Mouse (Mus musculus) spleen, adult 2 months (tissue): ENCODE measurements at regions not wholly inside any gene's neighbourhood (a gene's known extent, or its start where the extent isn't known, plus 50 kb on each side); places are given as distances from the start of the nearest gene placed in this dataset.

Experiments
- DNase-seq, 2 experiments: peaks; one replicate each; pipeline versions ENCODE4 v3.0.0 to v3.0.0-alpha.2; 2012 to 2021; ENCODE audit warnings: low spot score in 2 of 2, low read depth in 1 of 2
- H3K27ac ChIP-seq: fragments of 200-500 bp; 2 replicates; pipeline ENCODE4 v1.5.1; 2012; ENCODE audit warnings: low read length, inconsistent platforms; ENCODE audit not compliant: insufficient read depth
- H3K27me3 ChIP-seq: fragments of 200-500 bp; 2 replicates; pipeline ENCODE4 v1.6.1; 2012; ENCODE audit warnings: mild to moderate bottlenecking, moderate library complexity, low read length, inconsistent platforms; ENCODE audit not compliant: control insufficient read depth, insufficient read depth
- H3K36me3 ChIP-seq: fragments of 200-500 bp; 2 replicates; pipeline ENCODE4 v1.6.1; 2012; ENCODE audit warnings: mild to moderate bottlenecking, low read length, inconsistent platforms; ENCODE audit not compliant: control insufficient read depth, insufficient read depth
- H3K4me1 ChIP-seq: fragments of 200-500 bp; 2 replicates; pipeline ENCODE4 v1.6.1; 2011; ENCODE audit warnings: inconsistent platforms; ENCODE audit not compliant: control insufficient read depth, insufficient read depth, insufficient read length
- H3K4me3 ChIP-seq: fragments of 200-500 bp; 2 replicates; pipeline ENCODE4 v1.5.1; 2011; ENCODE audit warnings: mild to moderate bottlenecking, inconsistent platforms; ENCODE audit not compliant: insufficient read depth, insufficient read length; ENCODE audit errors: extremely low read depth
- CTCF ChIP-seq: fragments of 200-500 bp; IDR thresholded peaks from 2 replicates; pipeline ENCODE4 v1.5.1; 2011; ENCODE audit warnings: mild to moderate bottlenecking, inconsistent platforms; ENCODE audit not compliant: insufficient read depth, insufficient read length, insufficient replicate concordance; ENCODE audit errors: extremely low read depth
- POLR2A ChIP-seq: fragments of 200-500 bp; IDR thresholded peaks from 2 replicates; pipeline ENCODE4 v1.6.1; 2011; ENCODE audit warnings: low read depth, low read length, inconsistent platforms
- WGBS: fragments of 180-500 bp; shearing (Covaris S2); methylation state at CpG from one replicate; pipeline ENCODE4 v1.1.7; 2018; 5-methylcytosine and 5-hydroxymethylcytosine counted together

DNA sequence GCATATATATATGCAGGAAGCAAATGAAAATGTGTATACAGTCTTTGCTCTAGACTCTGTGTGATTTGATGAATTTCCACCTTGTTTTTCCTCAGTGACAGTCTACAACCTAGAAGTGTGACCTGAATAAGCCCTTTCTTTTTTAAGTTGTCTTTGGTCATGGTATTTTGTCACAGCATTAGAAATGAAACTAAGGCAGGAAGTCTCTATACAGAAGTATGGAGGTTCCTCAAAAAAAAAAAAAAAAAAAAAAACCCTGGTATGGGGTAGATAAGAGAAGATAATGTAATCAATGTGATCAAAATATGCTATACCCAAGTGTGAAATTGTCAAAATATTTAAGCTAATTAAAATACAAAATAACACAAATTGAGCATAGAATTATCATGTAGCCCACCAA lies 104.4 kb downstream of the 1190002N15Rik start:
- Histone ChIP-seq H3K4me1 (peaks cover 14% of the 10 kb centered on the region; the same call in 1 of the 2 replicates), H3K4me3 (no peak overlapping the region), H3K27me3 (no peaks in the 10 kb centered on the region), H3K27ac (no peak overlapping the region), H3K36me3 (no peaks in the 10 kb centered on the region)
- no peak for TF ChIP-seq POLR2A
- TF ChIP-seq CTCF, result no peak
- DNase-seq, result peak in 1 of 2 experiments; percentile 17

DNA sequence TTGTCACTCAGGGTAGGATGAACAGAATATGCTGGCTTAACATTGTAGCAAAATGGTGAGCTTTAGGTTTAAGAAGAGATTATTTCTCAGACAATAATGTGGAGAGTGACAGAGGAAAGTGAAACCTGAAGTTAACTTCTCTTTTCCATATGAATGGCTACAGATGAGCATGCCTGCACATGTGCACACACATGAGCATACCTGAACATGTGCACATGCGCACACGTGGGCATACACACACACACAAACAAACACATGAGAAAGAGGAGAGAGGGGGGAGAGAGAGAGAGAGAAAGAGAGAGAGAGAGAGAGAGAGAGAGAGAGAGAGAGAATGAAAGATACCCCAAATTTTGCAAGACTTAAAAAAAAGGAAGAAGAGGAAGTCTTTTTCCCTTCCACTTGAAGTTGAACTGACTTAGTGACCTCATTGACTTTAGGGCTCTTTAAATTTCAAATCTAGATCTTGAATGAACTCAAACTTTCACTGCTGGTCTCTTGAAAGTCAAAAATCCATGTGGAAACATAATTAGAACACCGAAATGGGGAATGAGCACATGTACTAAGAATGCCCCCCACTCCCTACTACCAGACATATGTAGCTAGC lies 105.6 kb downstream of the 1190002N15Rik start:
- 51% methylated on average over 3 of the region's 3 CpGs for WGBS
- TF ChIP-seq POLR2A, result no peak
- no peak for TF ChIP-seq CTCF
- peak overlapping the region; percentile 4; the same call in 1 of the 2 replicates for H3K27ac ChIP-seq

GRCm38 (mm10) chr9:94431540-94431939 lies 106.3 kb downstream of the 1190002N15Rik start:
- TF ChIP-seq POLR2A (no peak), CTCF (no peak)
- Histone ChIP-seq H3K36me3 (no peaks in the 10 kb centered on the region), H3K4me3 (no peak overlapping the region), H3K27me3 (no peaks in the 10 kb centered on the region), H3K27ac (no peak overlapping the region), H3K4me1 (peaks cover 14% of the 10 kb centered on the region; the same call in 1 of the 2 replicates)
- 94% methylated on average over 3 of the region's 3 CpGs for WGBS
- DNase-seq, result no peak

More for the DNA sequence above, 105.6 kb downstream of the 1190002N15Rik start:
- Histone ChIP-seq H3K36me3 (no peaks in the 10 kb centered on the region), H3K4me1 (peaks cover 14% of the 10 kb centered on the region; the same call in 1 of the 2 replicates), H3K27me3 (no peaks in the 10 kb centered on the region), H3K4me3 (no peak overlapping the region)
- peak in 1 of 2 experiments; percentile 30 for DNase-seq

DNA sequence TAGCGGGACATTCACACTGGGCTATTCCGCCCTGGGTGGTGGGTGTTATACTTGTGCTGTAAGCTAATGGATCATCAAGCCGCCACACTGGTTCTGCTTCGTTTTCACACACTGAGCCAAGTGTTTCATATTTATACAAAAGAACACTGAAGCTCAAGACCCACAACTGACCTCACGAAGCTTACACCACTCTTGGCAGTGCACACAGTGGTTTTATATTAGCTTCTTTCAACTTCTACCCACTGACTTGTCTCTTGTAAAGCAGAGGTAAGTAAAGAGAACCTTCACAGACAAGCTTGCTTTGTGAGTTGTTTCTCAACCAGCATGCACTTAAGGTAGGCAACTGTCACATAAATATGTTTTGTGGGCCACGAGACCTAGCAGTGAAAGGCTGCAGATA lies 106.9 kb downstream of the 1190002N15Rik start:
- peaks cover 14% of the 10 kb centered on the region; the same call in 1 of the 2 replicates for H3K4me1 ChIP-seq
- H3K27ac ChIP-seq, result no peak overlapping the region
- TF ChIP-seq CTCF (no peak), POLR2A (no peak)
- no peak overlapping the region for H3K4me3 ChIP-seq
- no peak for DNase-seq
- WGBS, result 93% methylated on average over 6 of the region's 6 CpGs
- no peaks in the 10 kb centered on the region for H3K36me3 ChIP-seq
- no peaks in the 10 kb centered on the region for H3K27me3 ChIP-seq

GRCm38 (mm10) chr9:94426740-94427139 lies 111.1 kb downstream of the 1190002N15Rik start:
- no peak for DNase-seq
- no peak overlapping the region for H3K27ac ChIP-seq
- TF ChIP-seq CTCF (no peak), POLR2A (no peak)
- H3K27me3 ChIP-seq, result no peaks in the 10 kb centered on the region
- WGBS, result 93% methylated on average over 5 of the region's 5 CpGs
- no peaks in the 10 kb centered on the region for H3K36me3 ChIP-seq
- H3K4me3 ChIP-seq, result no peak overlapping the region
- peaks cover 4% of the 10 kb centered on the region; the same call in 1 of the 2 replicates for H3K4me1 ChIP-seq

DNA sequence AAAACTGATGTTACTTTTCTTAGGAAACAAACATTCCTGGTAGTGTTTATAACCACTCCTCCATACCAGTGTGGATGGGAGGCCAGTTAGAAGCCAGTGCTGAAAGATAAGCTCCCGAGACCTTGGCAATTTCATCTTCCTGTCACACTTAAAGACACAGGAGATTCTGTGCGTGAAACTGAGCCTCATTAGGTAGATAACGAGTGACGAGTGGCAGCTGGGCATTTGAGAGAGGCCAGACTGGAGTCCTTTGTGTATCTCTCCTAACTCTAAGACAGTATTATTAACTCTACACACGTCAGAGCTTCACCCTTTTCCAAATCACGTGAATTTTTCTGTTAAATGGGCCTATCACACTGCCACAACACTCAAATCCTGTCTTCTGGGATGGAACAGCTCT lies 112.1 kb downstream of the 1190002N15Rik start:
- DNase-seq, result no peak
- Histone ChIP-seq H3K27ac (no peak overlapping the region), H3K27me3 (no peaks in the 10 kb centered on the region), H3K36me3 (no peaks in the 10 kb centered on the region), H3K4me1 (no peaks in the 10 kb centered on the region), H3K4me3 (no peak overlapping the region)
- 71% methylated on average over 6 of the region's 6 CpGs for WGBS
- TF ChIP-seq POLR2A (no peak), CTCF (no peak)

DNA sequence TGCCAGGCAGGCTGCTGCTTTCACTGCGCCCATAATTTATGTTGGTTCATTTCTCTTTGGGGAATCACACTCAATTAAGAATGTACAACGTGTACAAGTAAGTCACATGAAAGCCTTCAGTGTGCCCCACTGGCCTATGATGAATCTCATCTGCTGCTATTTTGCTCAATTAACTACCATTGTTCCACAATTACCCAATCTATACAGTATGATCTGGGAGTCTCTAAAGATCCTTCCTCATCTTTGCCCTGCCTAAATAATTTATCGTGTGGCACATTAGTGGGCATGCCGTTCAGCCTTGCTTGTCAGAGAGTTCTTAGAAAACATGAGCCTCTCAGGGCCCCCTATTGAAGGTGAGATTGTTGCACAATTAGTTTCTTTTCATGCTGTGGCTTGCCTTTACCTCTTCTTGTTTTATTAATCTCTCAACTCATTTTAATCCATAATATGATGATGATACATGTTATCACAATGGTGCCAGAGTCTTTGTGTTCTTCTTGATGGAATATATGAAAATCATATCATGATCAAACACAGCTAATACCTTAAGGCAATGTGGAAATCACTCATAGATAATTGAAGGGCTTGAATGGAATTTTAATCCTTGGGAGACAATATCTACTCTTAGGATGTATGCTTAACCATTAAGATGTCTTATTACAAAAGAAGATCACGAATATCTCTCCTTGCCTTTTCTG lies 113.3 kb downstream of the 1190002N15Rik start:
- Histone ChIP-seq H3K27ac (no peak overlapping the region), H3K4me1 (no peaks in the 10 kb centered on the region), H3K4me3 (no peak overlapping the region), H3K27me3 (no peaks in the 10 kb centered on the region), H3K36me3 (no peaks in the 10 kb centered on the region)
- WGBS, result 84% methylated on average over 5 of the region's 5 CpGs
- DNase-seq, result no peak
- TF ChIP-seq POLR2A (no peak), CTCF (no peak)
